Mouse (Mus musculus) left cerebral cortex, adult 9 months (tissue): ENCODE measurements around the gene Art4.

Experiments used
- DNase-seq, 2 experiments: peaks; one replicate each; pipeline ENCODE4 v3.0.0; 2022; ENCODE audit warnings: low spot score in 2 of 2

Gene Art4

GRCm38 (mm10) chr6:136827116-136827515 is 30.4 kb downstream of the Art4 start:
- DNase-seq, result no peak

- DNase-seq, result no peak
These were observed 32.5 kb downstream of the Art4 start for GRCm38 (mm10) chr6:136824987-136825386.

- DNase-seq, result no peak
These were observed 36.4 kb downstream of the Art4 start for GRCm38 (mm10) chr6:136821086-136821485.

GRCm38 (mm10) chr6:136820381-136820780 is 37.2 kb downstream of the Art4 start:
- no peak for DNase-seq

GRCm38 (mm10) chr6:136817549-136817948 is 40.0 kb downstream of the Art4 start:
- peak; percentile 79 to 92 for DNase-seq

- DNase-seq, result no peak
These were observed 40.7 kb downstream of the Art4 start for GRCm38 (mm10) chr6:136816826-136817225.

- no peak for DNase-seq
These were observed 42.2 kb downstream of the Art4 start for GRCm38 (mm10) chr6:136815381-136815780.

- no peak for DNase-seq
These were observed 44.4 kb downstream of the Art4 start for GRCm38 (mm10) chr6:136813117-136813516.

- no peak for DNase-seq
These were observed 46.3 kb downstream of the Art4 start for GRCm38 (mm10) chr6:136811196-136811595.

GRCm38 (mm10) chr6:136809673-136810072 is 47.9 kb downstream of the Art4 start:
- no peak for DNase-seq

GRCm38 (mm10) chr6:136809077-136809476 is 48.5 kb downstream of the Art4 start:
- DNase-seq, result no peak

GRCm38 (mm10) chr6:136808631-136809046 is 48.9 kb downstream of the Art4 start:
- peak in 1 of 2 experiments; percentile 59 for DNase-seq

GRCm38 (mm10) chr6:136808014-136808417 is 49.5 kb downstream of the Art4 start, which contains the start of gene H2afj:
H2afj (plus strand) TSS chr6:136808244.
- DNase-seq, result peak; percentile 95 to 99

GRCm38 (mm10) chr6:136807395-136808013 is 50.0 kb downstream of the Art4 start:
- no peak for DNase-seq

GRCm38 (mm10) chr6:136806819-136807218 is 50.7 kb downstream of the Art4 start:
- no peak for DNase-seq

GRCm38 (mm10) chr6:136805409-136805775 is 52.1 kb downstream of the Art4 start:
- no peak for DNase-seq

GRCm38 (mm10) chr6:136804705-136805408 is 52.7 kb downstream of the Art4 start:
- DNase-seq, result no peak

- DNase-seq, result peak; percentile 84 to 98
These were observed 53.5 kb downstream of the Art4 start, which contains the start of gene Hist4h4 for GRCm38 (mm10) chr6:136803739-136804633. Hist4h4 (minus strand) TSS chr6:136804415.

GRCm38 (mm10) chr6:136803093-136803738 is 54.3 kb downstream of the Art4 start:
- DNase-seq, result no peak

GRCm38 (mm10) chr6:136801274-136801673 is 56.3 kb downstream of the Art4 start:
- DNase-seq, result peak in 1 of 2 experiments; percentile 0

- DNase-seq, result peak in 1 of 2 experiments; percentile 0
These were observed 56.8 kb downstream of the Art4 start for GRCm38 (mm10) chr6:136800710-136801109.
